Mouse (Mus musculus): ENCODE data around the gene Amt.
"Not testable (repeated sequence)": the region's sequence is repeated elsewhere in the genome, so short reads cannot be mapped to it uniquely, and the experiment has no call there.

Amt gene

GRCm38 (mm10) chr9:108280071-108280828, 16.4 kb upstream of the Amt start:
- no peak for DNase-seq (ENCODE audit: low read depth, low spot score)

DNA sequence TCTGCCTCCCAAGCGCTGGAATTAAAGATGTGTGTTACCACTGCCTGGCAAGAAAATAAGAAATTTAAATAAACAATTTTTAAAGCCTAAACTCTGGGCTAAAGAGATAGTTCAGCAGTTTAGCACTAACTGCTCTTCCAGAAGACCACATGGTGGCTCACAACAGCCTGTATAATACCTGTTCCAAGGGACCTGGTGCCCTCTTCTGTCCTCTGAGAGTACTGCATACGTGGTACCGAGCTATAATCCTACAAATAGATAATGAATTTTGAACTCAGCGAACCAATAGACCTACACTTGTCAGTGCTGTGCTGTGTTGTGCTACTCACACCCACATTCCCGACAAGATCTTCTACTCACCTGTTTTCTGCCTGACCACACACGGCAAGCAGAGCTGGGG, 12.2 kb upstream of the Amt start:
- DNase-seq (ENCODE audit: low read depth, low spot score) = peak; percentile 62

DNA sequence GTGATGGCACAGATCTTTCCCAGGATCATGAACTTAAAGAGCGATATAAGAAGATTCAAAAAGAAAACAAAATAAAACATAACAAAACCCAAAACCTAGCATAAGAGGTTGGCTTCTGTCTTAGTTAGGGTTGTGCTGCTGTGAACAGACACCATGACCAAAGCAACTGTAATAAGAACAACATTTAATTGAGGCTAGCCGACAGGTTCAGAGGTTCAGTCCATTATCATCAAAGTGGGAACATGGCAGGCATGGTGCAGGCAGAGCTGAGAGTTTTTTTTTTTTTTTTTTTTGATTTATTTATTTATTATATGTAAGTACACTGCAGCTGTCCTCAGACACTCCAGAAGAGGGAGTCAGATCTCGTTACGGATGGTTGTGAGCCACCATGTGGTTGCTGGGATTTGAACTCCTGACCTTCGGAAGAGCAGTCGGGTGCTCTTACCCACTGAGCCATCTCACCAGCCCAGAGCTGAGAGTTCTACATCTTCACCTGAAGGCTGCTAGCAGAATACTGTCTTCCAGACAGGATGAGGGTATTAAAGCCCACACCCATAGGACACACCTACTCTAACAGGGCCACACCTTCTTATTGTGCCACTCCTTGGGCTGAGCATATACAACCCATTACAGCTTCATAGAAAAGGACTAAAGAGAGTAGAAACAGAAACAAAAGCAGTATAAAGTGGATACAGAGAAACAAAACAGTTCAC, 9.0 kb upstream of the Amt start:
- DNase-seq (ENCODE audit: low read depth, low spot score) = not testable (repeated sequence)

GRCm38 (mm10) chr9:108289347-108289746, 7.3 kb upstream of the Amt start:
- no peak for DNase-seq (ENCODE audit: low read depth, low spot score)

DNA sequence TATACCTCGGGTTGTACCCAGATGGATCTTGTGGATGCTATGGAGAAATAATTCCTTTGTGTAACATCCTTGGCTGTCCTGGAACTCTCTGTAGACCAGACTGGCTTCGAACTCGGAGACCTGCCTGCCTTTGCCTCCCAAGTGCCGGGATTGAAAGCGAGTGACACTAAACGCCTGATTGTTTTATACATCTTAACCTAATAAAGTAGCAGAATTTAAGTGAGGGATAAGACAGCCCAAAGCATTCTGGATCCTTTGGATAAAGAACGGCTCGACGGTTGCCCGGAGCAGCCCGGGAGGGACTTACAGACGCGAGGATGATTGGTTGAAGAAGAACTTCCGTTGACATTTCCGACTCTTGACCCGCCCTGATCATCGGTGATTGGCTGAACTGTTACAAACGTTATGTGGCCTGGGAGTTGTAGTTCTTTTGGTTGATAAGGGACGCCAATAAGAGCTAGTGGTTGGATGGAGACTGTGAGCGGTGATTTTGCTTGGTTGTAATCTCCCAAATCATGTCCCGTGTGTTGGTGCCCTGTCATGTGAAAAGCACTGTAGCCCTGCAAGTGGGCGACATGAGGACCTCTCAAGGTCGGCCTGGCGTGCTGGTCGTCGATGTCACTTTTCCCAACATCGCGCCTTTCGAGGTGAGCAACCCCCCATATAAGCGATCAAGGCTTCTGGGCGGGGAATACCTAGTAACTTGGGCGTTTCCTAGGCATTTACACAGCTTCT, 6.5 kb upstream of the Amt start, which contains the start of gene Nicn1:
TSS of gene Nicn1 (plus strand) at position 414 of the 735 bp plus-strand sequence.
- DNase-seq (ENCODE audit: low read depth, low spot score) = peak; percentile 96

- DNase-seq (ENCODE audit: low read depth, low spot score) = no peak
Observed at GRCm38 (mm10) chr9:108290773-108291172, 5.9 kb upstream of the Amt start.

DNA sequence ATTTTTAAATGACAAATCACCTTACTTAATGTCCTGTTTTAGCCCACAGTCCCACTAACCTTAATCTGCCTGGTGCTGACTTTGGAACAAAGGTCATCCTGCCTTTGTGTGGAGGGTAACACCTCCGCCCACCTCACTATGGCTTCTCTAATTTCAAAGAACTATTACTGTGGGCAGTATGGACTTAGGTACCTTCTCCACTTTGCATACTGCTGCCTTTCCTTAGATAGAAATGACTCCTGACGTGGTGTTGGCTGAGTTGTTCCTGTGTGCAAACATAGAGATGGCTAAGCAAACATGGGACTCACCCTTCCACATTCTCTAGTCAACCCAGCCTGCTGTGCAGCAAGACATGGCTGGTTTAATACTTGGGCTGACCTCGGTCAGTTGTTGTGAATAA, 5.2 kb downstream of the Amt start:
- DNase-seq (ENCODE audit: low read depth, low spot score) = no peak

- DNase-seq (ENCODE audit: low read depth, low spot score) = no peak
Observed at GRCm38 (mm10) chr9:108304716-108305115, 8.1 kb downstream of the Amt start.

GRCm38 (mm10) chr9:108305170-108305569, 8.5 kb downstream of the Amt start:
- DNase-seq (ENCODE audit: low read depth, low spot score) = no peak

DNA sequence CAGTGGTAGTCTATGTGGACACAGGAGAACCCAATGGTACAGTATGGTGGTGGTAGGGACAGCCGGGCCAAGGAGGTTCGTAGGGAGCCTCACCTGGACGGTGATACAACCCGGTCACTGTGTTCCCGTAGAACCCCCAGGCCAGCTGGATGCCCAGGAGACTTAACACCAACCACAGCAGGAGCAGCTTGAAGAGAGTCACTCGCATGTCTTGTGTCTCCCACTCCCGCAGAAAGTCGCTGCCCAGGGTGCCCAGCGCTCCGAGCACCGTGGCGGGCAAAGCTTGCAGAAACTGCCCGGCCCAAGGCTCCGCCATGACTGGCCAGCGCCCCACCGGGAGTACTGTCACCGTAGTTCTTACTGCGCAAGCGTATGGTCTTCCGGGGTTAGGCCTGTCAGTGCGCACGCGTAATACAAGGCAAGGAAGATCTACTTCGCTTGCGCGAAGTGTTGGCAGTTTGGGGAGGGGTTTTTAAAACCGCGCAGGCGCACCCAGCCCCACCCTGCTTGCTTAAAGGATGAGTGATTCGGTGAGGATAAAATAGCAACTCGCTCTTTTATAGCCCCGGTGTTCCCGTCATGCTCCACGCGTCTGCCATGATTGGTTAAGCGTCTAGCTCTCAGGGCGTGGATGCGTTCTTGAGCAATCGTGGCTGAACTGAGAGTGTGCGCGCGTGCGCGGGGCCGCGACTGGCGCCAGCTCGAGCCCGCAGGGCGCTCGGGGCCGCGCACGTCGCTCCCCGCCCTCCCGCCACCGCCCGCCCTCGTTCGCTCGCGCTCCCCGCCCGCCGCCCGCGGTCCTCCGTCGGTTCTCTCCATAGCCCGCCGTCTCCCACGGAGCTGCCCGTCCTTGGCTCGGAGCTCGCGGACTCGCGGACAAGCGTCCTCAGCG, 9.2 kb downstream of the Amt start, which contains the start of the genes Rhoa and Tcta:
TSS of gene Rhoa (plus strand) at position 501 of the 892 bp plus-strand sequence.
TSS of gene Tcta (minus strand) at position 532 of the 892 bp plus-strand sequence.
- peak; percentile 99 for DNase-seq (ENCODE audit: low read depth, low spot score)

GRCm38 (mm10) chr9:108306571-108306980, 9.9 kb downstream of the Amt start:
- DNase-seq (ENCODE audit: low read depth, low spot score) = peak; percentile 67

GRCm38 (mm10) chr9:108307021-108307807, 10.6 kb downstream of the Amt start:
- no peak for DNase-seq (ENCODE audit: low read depth, low spot score)

GRCm38 (mm10) chr9:108308141-108308540, 11.5 kb downstream of the Amt start:
- no peak for DNase-seq (ENCODE audit: low read depth, low spot score)

DNA sequence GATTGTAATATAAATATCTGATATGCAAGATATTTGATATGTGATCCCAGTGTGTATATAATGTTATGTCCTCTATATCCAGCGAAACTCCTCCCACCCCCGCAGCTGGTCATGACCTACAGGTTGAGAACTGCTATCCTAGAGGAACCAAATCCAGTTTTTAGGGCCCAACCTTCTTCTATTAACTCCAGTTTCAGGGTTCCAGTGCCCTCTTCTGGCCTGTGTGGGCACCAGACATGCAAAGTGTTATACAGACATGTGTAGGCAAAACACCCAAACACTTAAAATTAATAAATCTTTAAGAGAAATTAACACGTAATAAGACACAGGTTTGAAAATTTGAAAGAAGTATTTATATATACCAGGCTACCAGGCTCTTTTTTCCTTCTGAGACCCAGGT, 20.9 kb downstream of the Amt start:
- DNase-seq (ENCODE audit: low read depth, low spot score) = no peak

- DNase-seq (ENCODE audit: low read depth, low spot score) = no peak
Observed at GRCm38 (mm10) chr9:108318462-108318861, 21.8 kb downstream of the Amt start.

GRCm38 (mm10) chr9:108322054-108322453, 25.4 kb downstream of the Amt start:
- not testable (repeated sequence) for DNase-seq (ENCODE audit: low read depth, low spot score)

GRCm38 (mm10) chr9:108324784-108325183, 28.1 kb downstream of the Amt start:
- DNase-seq (ENCODE audit: low read depth, low spot score) = no peak

DNA sequence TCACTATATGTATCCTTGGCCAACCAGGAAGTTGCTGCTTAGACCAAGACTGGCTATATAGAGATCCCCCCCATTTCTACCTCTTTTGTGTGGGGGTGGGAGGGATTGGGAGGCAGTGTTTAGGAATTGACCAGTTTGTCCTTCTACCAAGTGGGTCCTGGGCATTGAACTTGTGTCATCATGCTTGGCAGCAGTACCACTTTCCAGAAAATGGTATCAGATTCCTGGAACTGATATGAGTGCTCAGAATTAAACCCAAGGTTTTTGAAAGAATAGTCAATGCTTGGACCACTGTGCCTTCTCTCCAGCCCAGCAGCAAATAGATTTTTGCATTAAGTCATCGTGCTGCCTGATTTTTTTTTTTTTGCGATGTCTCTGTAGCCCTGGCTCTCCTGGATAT, 29.2 kb downstream of the Amt start:
- DNase-seq (ENCODE audit: low read depth, low spot score) = no peak

DNA sequence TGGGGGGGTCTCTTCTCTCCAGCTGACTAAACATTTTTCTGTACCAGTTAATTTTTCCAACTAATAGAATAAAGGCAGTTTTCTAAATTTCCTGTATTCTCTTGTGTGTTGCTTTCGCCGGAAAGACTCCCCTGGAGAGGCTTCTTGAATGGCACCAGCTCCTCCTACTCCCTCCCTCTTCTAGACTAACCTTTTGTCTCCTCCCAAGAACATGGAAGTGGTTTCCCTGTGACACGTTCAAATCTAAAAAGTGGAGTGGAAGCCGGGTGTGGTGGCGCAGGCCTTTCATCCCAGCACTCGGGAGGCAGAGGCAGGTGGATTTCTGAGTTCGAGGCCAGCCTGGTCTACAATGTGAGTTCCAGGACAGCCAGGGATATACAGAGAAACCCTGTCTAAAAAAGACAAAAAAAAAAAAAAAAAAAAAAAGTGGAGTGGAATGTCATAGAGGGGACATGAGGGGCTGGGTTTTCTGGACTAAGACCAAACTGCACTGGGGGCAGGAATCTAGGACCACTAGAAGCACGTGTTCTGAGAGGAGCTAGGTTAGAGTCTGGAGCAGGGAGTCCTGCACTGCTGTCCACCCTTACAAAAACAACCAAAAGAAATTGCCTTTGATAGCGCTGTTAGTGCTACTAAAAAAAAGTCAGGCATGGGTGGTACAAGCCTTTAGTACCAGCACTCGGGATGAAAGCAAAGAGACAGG, 41.3 kb downstream of the Amt start:
- DNase-seq (ENCODE audit: low read depth, low spot score) = no peak

- DNase-seq (ENCODE audit: low read depth, low spot score) = peak; percentile 44
Observed at GRCm38 (mm10) chr9:108338551-108338885, 41.9 kb downstream of the Amt start.
